Mouse (Mus musculus) embryonic facial prominence, embryonic 14.5 days (tissue): ENCODE measurements around the gene Rgs16. TPM values are rescaled to one million over a fixed set of nuclear protein-coding genes. Genes with fewer than 3 reads are reported as not detected.

Experiments used
- ATAC-seq: fragments of 200-750 bp; cut with Nextera tagmentation; 2 replicates; pipeline ENCODE4 v1.8.0; 2017; ENCODE audit warnings: low read depth, moderate number of reproducible peaks, moderate TSS enrichment
- DNase-seq: peaks from one replicate; pipeline ENCODE4 v3.0.0-alpha.2; 2015; ENCODE audit warnings: low spot score
- H3K27ac ChIP-seq: fragments of 300-500 bp; sonication (generic); replicated peaks from 2 replicates; pipeline ENCODE4 v1.5.1; 2014; ENCODE audit warnings: low read depth, mild to moderate bottlenecking, low read length, moderate library complexity
- H3K27me3 ChIP-seq: fragments of 300-500 bp; sonication (generic); replicated peaks from 2 replicates; pipeline ENCODE4 v1.6.1; 2014; ENCODE audit warnings: low read length; ENCODE audit not compliant: control insufficient read depth, insufficient read depth
- H3K36me3 ChIP-seq: fragments of 300-500 bp; sonication (generic); 2 replicates; pipeline ENCODE4 v1.6.1; 2014; ENCODE audit warnings: low read length, mixed read lengths; ENCODE audit not compliant: control insufficient read depth, insufficient read depth
- H3K4me1 ChIP-seq: fragments of 300-500 bp; sonication (generic); 2 replicates; pipeline ENCODE4 v1.6.1; 2014; ENCODE audit warnings: antibody characterized with exemption, low read length; ENCODE audit not compliant: control insufficient read depth, insufficient read depth
- H3K4me2 ChIP-seq: fragments of 300-500 bp; sonication (generic); 2 replicates; pipeline ENCODE4 v1.6.1; 2014; ENCODE audit warnings: low read depth, mild to moderate bottlenecking, low read length, moderate library complexity, mixed read lengths
- H3K4me3 ChIP-seq: fragments of 300-500 bp; sonication (generic); 2 replicates; pipeline ENCODE4 v1.5.1; 2014; ENCODE audit warnings: low read depth, mild to moderate bottlenecking, low read length
- H3K9ac ChIP-seq: fragments of 300-500 bp; sonication (generic); 2 replicates; pipeline ENCODE4 v1.6.1; 2014; ENCODE audit warnings: low read depth, mild to moderate bottlenecking, low read length, moderate library complexity, mixed read lengths
- H3K9me3 ChIP-seq: fragments of 300-500 bp; sonication (generic); 2 replicates; pipeline ENCODE4 v1.6.1; 2016; ENCODE audit warnings: low read length; ENCODE audit not compliant: control insufficient read depth
- WGBS: fragments of 180-500 bp; shearing (Covaris S2); extraction: QIAGEN DNeasy Blood & Tissue Kit; methylation state at CpG from one replicate; pipeline ENCODE4 v1.1.7; 2014; 5-methylcytosine and 5-hydroxymethylcytosine counted together
- polyA plus RNA-seq: library from polyadenylated mRNA; unstranded; fragments of >200 nt; fragmentation: Nextera tagmentation; extraction: Ambion mirVana; gene quantifications from 2 replicates; pipeline ENCODE4 v1.2.1, GENCODE M21; 2014

The Rgs16 gene
- polyA plus RNA-seq, 1 experiment from 2014 or later: 7.6 TPM

GRCm38 (mm10) chr1:153742374-153743155 lies 2.4 kb downstream of the Rgs16 start:
- H3K4me3 ChIP-seq: peak overlapping the region; percentile 44

GRCm38 (mm10) chr1:153746119-153746670 lies 6.0 kb downstream of the Rgs16 start:
- Histone ChIP-seq H3K9me3 (no peaks in the 10 kb centered on the region), H3K27ac (no peak overlapping the region), H3K36me3 (peaks cover 5% of the 10 kb centered on the region; the same call in 1 of the 2 replicates), H3K4me1 (0 out of 2 replicates have a peak, but pooled peaks cover 4% of the 10 kb centered on the region), H3K4me2 (no peak overlapping the region), H3K4me3 (no peak overlapping the region), H3K9ac (no peak overlapping the region), H3K27me3 (no peaks in the 10 kb centered on the region)
- ATAC-seq: peak; percentile 53; the same call in 1 of the 2 replicates
- WGBS: 65% methylated on average over 14 of the region's 14 CpGs
- no peak for DNase-seq

More at GRCm38 (mm10) chr1:153742374-153743155, 2.4 kb downstream of the Rgs16 start:
- Histone ChIP-seq H3K36me3 (peaks cover 5% of the 10 kb centered on the region; the same call in 1 of the 2 replicates), H3K27ac (no peak overlapping the region), H3K4me2 (peak overlapping the region; percentile 72; the same call in 1 of the 2 replicates), H3K9ac (no peak overlapping the region), H3K27me3 (peaks cover 6% of the 10 kb centered on the region; the same call in 1 of the 2 replicates), H3K9me3 (no peaks in the 10 kb centered on the region), H3K4me1 (peaks cover 5% of the 10 kb centered on the region)
- DNase-seq (peak; percentile 76), ATAC-seq (no peak)
- 45% methylated on average over 11 of the region's 11 CpGs for WGBS

- Histone ChIP-seq H3K27ac (no peak overlapping the region), H3K4me3 (no peak overlapping the region), H3K4me1 (peaks cover 6% of the 10 kb centered on the region; the same call in 1 of the 2 replicates), H3K9ac (no peak overlapping the region), H3K9me3 (no peaks in the 10 kb centered on the region), H3K36me3 (peaks cover 5% of the 10 kb centered on the region; the same call in 1 of the 2 replicates), H3K27me3 (no peaks in the 10 kb centered on the region), H3K4me2 (no peak overlapping the region)
- DNase-seq (peak; percentile 80), ATAC-seq (peak; percentile 24; the same call in 1 of the 2 replicates)
- under 1% methylated on average over 12 of the region's 12 CpGs for WGBS
Observed at GRCm38 (mm10) chr1:153746728-153747127, 6.6 kb downstream of the Rgs16 start.

DNA sequence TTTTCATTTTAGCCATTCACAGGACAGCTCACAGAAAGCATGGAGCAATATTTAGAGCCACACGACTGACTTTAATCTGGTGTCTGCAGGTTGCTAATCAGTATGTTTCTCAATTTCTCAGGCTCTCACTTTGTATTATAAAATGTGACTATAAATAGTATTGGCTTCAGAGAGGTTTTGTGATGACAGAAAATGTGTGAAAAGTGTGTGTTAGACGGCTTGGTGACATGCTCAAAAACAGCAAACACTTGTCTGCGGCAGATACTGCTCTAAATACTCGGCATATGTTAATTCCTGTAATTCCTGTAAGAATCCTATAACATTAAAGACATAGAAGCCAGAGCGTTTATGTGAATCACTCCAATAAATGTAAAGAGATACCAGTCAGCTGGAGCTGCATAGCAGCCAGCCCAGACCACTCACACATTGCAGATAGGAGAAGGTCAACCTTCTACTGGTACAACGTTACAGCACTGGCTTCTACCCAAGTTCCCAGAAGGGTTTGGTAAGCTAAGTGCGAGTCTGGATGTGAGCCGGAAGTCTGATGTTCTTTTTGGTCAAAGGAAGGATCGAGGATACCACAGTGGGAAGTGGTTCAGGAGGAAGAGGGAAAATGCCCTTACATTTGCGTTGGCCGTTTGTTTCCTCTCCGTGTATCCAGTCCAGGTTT lies 7.8 kb downstream of the Rgs16 start:
- H3K4me1 ChIP-seq: peaks cover 12% of the 10 kb centered on the region; the same call in 1 of the 2 replicates
- no peak overlapping the region for H3K4me3 ChIP-seq
- no peak overlapping the region for H3K27ac ChIP-seq
- WGBS: 64% methylated on average over 12 of the region's 12 CpGs
- DNase-seq (no peak), ATAC-seq (no peak)
- no peaks in the 10 kb centered on the region for H3K9me3 ChIP-seq
- no peak overlapping the region for H3K4me2 ChIP-seq
- H3K9ac ChIP-seq: no peak overlapping the region
- peaks cover 5% of the 10 kb centered on the region; the same call in 1 of the 2 replicates for H3K36me3 ChIP-seq
- H3K27me3 ChIP-seq: no peaks in the 10 kb centered on the region

- 0 out of 2 replicates have a peak overlapping the region, but pooled peaks have one; percentile 46 for H3K27ac ChIP-seq
- ATAC-seq (no peak), DNase-seq (no peak)
- H3K9me3 ChIP-seq: no peaks in the 10 kb centered on the region
- H3K36me3 ChIP-seq: peaks cover 5% of the 10 kb centered on the region; the same call in 1 of the 2 replicates
- H3K9ac ChIP-seq: peak overlapping the region; percentile 80; the same call in 1 of the 2 replicates
- H3K4me1 ChIP-seq: peaks cover 12% of the 10 kb centered on the region; the same call in 1 of the 2 replicates
- H3K4me3 ChIP-seq: peak overlapping the region; percentile 46; the same call in 1 of the 2 replicates
- peak overlapping the region; percentile 70; the same call in 1 of the 2 replicates for H3K4me2 ChIP-seq
- no peaks in the 10 kb centered on the region for H3K27me3 ChIP-seq
- WGBS: 6% methylated on average over 1 of the region's 1 CpGs
Observed at GRCm38 (mm10) chr1:153748549-153748948, 8.4 kb downstream of the Rgs16 start.

- Histone ChIP-seq H3K27ac (peak within 1 kb of the TSS; percentile 57; the same call in 1 of the 2 replicates), H3K36me3 (no peaks in the 10 kb centered on the region), H3K9ac (peak within 1 kb of the TSS; percentile 80), H3K4me3 (peak within 1 kb of the TSS; percentile 46), H3K27me3 (no peaks in the 10 kb centered on the region), H3K4me1 (peaks cover 12% of the 10 kb centered on the region; the same call in 1 of the 2 replicates), H3K9me3 (no peaks in the 10 kb centered on the region), H3K4me2 (peak within 1 kb of the TSS; percentile 70)
- WGBS: 4% methylated on average over 18 of the region's 18 CpGs
- ATAC-seq: peak; percentile 68
- peak; percentile 90 for DNase-seq
Observed at GRCm38 (mm10) chr1:153749211-153749801, 9.2 kb downstream of the Rgs16 start, which contains the start of gene Rnasel. Gene Rnasel, plus strand, starts transcription at chr1:153749426.

DNA sequence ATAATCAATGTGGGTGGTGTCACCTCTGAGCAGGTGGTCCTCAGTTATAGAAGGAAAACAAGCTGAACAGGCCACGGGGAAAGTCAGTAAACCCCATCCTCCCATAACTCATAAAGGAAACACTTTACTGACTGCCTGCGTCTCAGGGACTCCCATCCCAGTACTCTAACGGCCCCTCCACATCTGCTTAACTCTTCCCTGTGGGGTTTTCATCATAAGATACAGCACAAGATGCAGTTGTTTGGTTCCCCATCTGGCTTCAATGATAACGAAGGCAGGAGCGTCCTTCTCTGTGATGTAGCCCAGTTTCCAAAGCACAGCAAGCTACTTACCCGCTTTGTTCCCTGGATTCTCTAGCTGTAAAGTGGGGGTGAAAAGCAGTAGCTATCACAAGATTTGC lies 9.9 kb downstream of the Rgs16 start:
- Histone ChIP-seq H3K36me3 (no peaks in the 10 kb centered on the region), H3K9me3 (no peaks in the 10 kb centered on the region), H3K4me2 (peak overlapping the region; percentile 70), H3K4me3 (peak overlapping the region; percentile 46), H3K27me3 (no peaks in the 10 kb centered on the region), H3K4me1 (peaks cover 12% of the 10 kb centered on the region; the same call in 1 of the 2 replicates), H3K27ac (no peak overlapping the region), H3K9ac (peak overlapping the region; percentile 80)
- no peak for DNase-seq
- no peak for ATAC-seq
- WGBS: 34% methylated on average over 6 of the region's 6 CpGs
